Mouse (Mus musculus): Measurements from ENCODE around the gene Sv2c. TPM values are rescaled to one million over a fixed set of nuclear protein-coding genes. Genes with fewer than 3 reads are reported as not detected.
"Not testable (repeated sequence)": the region's sequence is repeated elsewhere in the genome, so short reads cannot be mapped to it uniquely, and the experiment has no call there.

Sv2c gene
- polyA plus RNA-seq, 1 experiment from 2014 or later: 1.2 TPM

DNA sequence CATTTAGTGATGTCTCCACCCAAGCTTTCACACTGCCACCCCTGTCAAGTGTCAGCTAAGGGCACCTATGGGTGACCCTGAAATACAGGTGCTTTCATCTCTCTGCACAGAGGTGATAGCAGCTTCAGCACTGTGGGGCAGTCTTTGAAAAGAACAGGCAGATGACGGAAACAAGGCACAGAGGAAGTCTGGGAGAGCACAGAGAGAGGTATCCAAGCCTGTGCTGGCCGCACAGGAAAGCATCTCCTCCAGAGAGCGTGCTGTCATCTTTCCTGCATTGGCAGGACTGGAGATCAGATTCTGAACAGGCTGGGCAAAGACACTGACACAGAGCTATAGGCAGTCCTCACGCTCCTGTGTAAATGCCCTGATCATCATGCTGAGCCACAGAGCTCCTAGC lies 41.4 kb downstream of the Sv2c start:
- H3K9me3 ChIP-seq (replicated peaks; ENCODE audit: control insufficient read depth, low read length): no peaks in the 10 kb centered on the region
- 59% methylated on average over 4 of the region's 4 CpGs for WGBS
- ATAC-seq (replicated peaks; ENCODE audit: extremely low read depth, insufficient read depth, low FRiP score): no peak
- H3K4me2 ChIP-seq (ENCODE audit: low read depth, low read length): no peak overlapping the region
- no peak overlapping the region for H3K9ac ChIP-seq (ENCODE audit: low read length)
- no peaks in the 10 kb centered on the region for H3K4me1 ChIP-seq (ENCODE audit: control insufficient read depth, insufficient read depth, low read length)
- H3K36me3 ChIP-seq (ENCODE audit: control insufficient read depth, insufficient read depth): no peaks in the 10 kb centered on the region
- H3K27me3 ChIP-seq (ENCODE audit: control insufficient read depth, insufficient read depth, low read length): no peaks in the 10 kb centered on the region
- no peak overlapping the region for H3K27ac ChIP-seq (ENCODE audit: low read length)
- H3K4me3 ChIP-seq (ENCODE audit: low read length): no peak overlapping the region

DNA sequence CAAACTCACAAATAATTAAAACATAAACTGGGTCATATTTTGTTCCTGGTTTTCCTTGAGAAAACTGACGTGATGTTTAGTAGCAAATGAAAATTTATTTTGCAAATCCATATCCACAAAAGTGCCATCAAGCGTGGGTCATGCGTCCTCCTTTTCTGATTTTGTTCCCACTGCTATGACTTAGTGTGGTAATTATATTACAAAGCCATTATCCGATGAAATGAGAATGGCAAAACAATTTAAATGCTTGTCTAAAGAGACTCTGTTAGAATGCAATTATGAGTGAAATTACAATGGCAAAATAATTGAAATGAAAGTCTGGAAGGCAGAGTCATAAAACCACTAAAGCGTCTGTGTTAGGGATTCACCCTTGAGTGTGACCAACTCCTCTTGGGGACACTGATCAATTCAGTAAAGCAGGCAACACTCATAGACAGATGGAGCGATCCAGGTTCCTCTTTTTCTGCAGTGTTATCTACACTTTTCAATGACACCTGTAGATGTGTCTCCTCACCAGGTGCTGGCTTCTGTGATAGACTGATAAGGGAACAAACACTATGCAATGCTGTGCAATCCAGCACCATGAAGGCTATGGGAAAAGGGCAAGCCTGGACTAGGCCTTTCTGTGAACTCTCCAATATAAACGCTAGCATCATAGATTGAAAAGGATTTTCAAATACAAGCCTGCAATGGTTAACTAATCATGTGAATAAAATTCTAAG lies 46.6 kb downstream of the Sv2c start:
- H3K4me3 ChIP-seq (ENCODE audit: low read length): no peak overlapping the region
- no peak overlapping the region for H3K4me2 ChIP-seq (ENCODE audit: low read depth, low read length)
- no peak for ATAC-seq (replicated peaks; ENCODE audit: extremely low read depth, insufficient read depth, low FRiP score)
- WGBS: 77% methylated on average over 7 of the region's 7 CpGs
- no peak overlapping the region for H3K27ac ChIP-seq (ENCODE audit: low read length)
- no peaks in the 10 kb centered on the region for H3K4me1 ChIP-seq (ENCODE audit: control insufficient read depth, insufficient read depth, low read length)
- no peaks in the 10 kb centered on the region for H3K9me3 ChIP-seq (replicated peaks; ENCODE audit: control insufficient read depth, low read length)
- no peaks in the 10 kb centered on the region for H3K27me3 ChIP-seq (ENCODE audit: control insufficient read depth, insufficient read depth, low read length)
- H3K36me3 ChIP-seq (ENCODE audit: control insufficient read depth, insufficient read depth): no peaks in the 10 kb centered on the region
- no peak overlapping the region for H3K9ac ChIP-seq (ENCODE audit: low read length)

DNA sequence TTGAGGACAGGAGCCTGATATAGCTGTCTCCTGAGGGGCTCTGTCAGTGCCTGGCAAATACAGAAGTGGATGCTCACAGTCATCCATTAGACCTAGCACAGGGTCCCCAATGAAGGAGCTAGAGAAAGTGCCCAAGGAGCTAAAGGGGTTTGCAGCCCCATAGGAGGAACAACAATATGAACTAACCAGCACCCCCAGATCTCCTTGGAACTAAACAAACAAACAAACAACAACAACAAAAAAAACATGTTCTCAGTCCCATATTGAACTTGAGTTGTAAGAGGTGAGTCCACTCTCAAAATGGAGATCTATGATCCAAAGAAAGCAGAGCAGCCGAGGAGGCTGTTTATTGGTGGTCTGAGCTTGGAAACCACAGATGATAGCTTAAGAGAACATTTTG lies 50.6 kb downstream of the Sv2c start, which contains the start of gene Gm17190:
TSS of gene Gm17190 (plus strand) at position 301 of the 400 bp plus-strand sequence.
- WGBS: 86% methylated on average over 1 of the region's 1 CpGs

DNA sequence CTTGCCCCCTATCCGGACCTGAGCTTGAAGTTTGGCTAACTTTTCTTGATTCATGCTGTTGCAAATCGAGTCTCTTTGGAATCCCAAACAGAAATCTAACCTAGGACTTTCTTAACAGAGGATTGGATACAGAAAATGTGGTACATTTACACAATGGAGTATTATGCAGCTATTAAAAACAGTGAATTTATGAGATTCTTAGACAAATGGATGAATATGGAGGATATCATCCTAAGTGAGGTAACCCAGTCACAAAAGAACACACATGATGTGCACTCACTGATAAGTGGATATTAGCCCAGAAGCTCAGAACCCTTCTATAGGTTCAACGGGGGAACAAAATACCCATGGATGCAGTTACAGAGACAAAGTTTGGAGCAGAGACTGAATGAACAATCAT lies 51.1 kb downstream of the Sv2c start, which contains the start of gene Gm20075:
TSS of gene Gm20075 (minus strand) at position 101 of the 400 bp plus-strand sequence.
- not testable (repeated sequence) for H3K36me3 ChIP-seq (ENCODE audit: control insufficient read depth, insufficient read depth); H3K4me3 ChIP-seq (ENCODE audit: low read length); H3K9ac ChIP-seq (ENCODE audit: low read length); H3K27me3 ChIP-seq (ENCODE audit: control insufficient read depth, insufficient read depth, low read length); ATAC-seq (replicated peaks; ENCODE audit: extremely low read depth, insufficient read depth, low FRiP score); H3K4me1 ChIP-seq (ENCODE audit: control insufficient read depth, insufficient read depth, low read length); H3K9me3 ChIP-seq (replicated peaks; ENCODE audit: control insufficient read depth, low read length); H3K4me2 ChIP-seq (ENCODE audit: low read depth, low read length); H3K27ac ChIP-seq (ENCODE audit: low read length)
- WGBS: 74% methylated on average over 3 of the region's 3 CpGs

More for the DNA sequence above, 50.6 kb downstream of the Sv2c start, which contains the start of gene Gm17190:
- H3K4me3 ChIP-seq (ENCODE audit: low read length); H3K9me3 ChIP-seq (replicated peaks; ENCODE audit: control insufficient read depth, low read length); ATAC-seq (replicated peaks; ENCODE audit: extremely low read depth, insufficient read depth, low FRiP score); H3K4me1 ChIP-seq (ENCODE audit: control insufficient read depth, insufficient read depth, low read length); H3K27me3 ChIP-seq (ENCODE audit: control insufficient read depth, insufficient read depth, low read length); H3K9ac ChIP-seq (ENCODE audit: low read length); H3K4me2 ChIP-seq (ENCODE audit: low read depth, low read length); H3K27ac ChIP-seq (ENCODE audit: low read length); H3K36me3 ChIP-seq (ENCODE audit: control insufficient read depth, insufficient read depth): not testable (repeated sequence)

DNA sequence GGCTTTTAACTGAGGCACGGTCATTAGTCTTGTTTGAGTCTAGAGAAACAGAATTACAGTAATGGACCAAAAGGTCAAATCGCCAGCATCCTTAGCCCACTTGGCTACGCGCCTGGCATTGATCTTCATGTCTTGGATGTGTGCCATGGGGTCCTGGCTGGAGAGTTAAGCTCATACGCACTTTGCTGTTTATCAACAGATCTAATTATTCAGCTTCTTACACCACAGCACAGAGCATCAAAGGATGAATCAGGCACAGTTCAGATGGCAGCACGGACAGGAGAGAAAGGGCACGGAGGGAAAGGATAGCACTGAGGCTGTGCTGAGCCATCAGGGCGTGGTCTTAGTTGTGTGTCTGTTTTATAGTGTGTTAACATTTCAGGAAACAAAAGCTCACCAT lies 58.8 kb downstream of the Sv2c start:
- Histone ChIP-seq H3K27me3 (ENCODE audit: control insufficient read depth, insufficient read depth, low read length) (no peaks in the 10 kb centered on the region), H3K4me1 (ENCODE audit: control insufficient read depth, insufficient read depth, low read length) (no peaks in the 10 kb centered on the region), H3K4me3 (ENCODE audit: low read length) (no peak overlapping the region), H3K36me3 (ENCODE audit: control insufficient read depth, insufficient read depth) (no peaks in the 10 kb centered on the region), H3K9me3 (replicated peaks; ENCODE audit: control insufficient read depth, low read length) (no peaks in the 10 kb centered on the region), H3K9ac (ENCODE audit: low read length) (no peak overlapping the region), H3K4me2 (ENCODE audit: low read depth, low read length) (no peak overlapping the region), H3K27ac (ENCODE audit: low read length) (no peak overlapping the region)
- no peak for ATAC-seq (replicated peaks; ENCODE audit: extremely low read depth, insufficient read depth, low FRiP score)
- WGBS: 62% methylated on average over 8 of the region's 8 CpGs

DNA sequence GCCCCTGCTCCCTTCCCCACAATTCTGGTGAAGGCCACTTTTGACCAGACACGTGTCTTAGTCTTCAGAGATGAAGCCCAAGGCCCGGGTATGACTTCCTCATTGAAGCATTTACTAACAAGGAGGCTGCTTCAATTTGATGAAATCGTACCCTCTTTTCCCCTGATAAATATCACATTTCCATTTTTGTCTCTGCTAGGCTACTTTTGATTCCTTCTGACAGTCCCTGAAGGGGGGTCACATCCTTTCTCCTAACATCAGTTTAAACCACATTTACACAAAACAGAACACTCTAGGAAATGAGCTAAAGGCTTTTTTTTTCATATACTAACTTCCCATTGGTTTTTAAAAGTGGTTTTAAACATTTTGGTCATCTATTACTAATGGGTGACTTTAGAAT lies 79.6 kb downstream of the Sv2c start:
- 85% methylated on average over 3 of the region's 3 CpGs for WGBS
- no peak overlapping the region for H3K27ac ChIP-seq (ENCODE audit: low read length)

DNA sequence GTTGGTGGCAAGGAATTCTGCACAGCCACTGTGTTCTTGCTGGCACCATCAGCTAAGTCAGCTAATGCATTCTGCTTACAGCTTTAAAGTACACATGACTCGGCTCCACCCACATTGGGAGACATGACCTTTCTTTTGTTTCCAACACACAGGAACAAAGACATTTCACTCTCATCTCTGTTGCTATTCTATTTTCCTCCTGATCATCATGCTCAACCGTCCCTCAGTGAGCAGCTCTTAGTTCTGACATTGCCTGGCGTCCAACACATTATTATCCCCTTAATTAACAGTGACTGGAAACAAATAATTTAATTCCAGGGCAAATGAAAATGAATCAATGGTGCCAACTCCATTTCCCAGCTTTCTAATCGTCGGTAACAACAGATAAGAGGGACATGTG lies 87.0 kb downstream of the Sv2c start:
- Histone ChIP-seq H3K4me3 (ENCODE audit: low read length) (no peak overlapping the region), H3K27me3 (ENCODE audit: control insufficient read depth, insufficient read depth, low read length) (no peaks in the 10 kb centered on the region), H3K4me1 (ENCODE audit: control insufficient read depth, insufficient read depth, low read length) (no peaks in the 10 kb centered on the region), H3K4me2 (ENCODE audit: low read depth, low read length) (no peak overlapping the region), H3K9ac (ENCODE audit: low read length) (no peak overlapping the region), H3K9me3 (replicated peaks; ENCODE audit: control insufficient read depth, low read length) (0 out of 2 replicates have a peak, but pooled peaks cover 3% of the 10 kb centered on the region), H3K36me3 (ENCODE audit: control insufficient read depth, insufficient read depth) (no peaks in the 10 kb centered on the region), H3K27ac (ENCODE audit: low read length) (no peak overlapping the region)
- 61% methylated on average over 5 of the region's 5 CpGs for WGBS
- ATAC-seq (replicated peaks; ENCODE audit: extremely low read depth, insufficient read depth, low FRiP score): no peak

More for the DNA sequence above, 79.6 kb downstream of the Sv2c start:
- no peak for ATAC-seq (replicated peaks; ENCODE audit: extremely low read depth, insufficient read depth, low FRiP score)
- Histone ChIP-seq H3K9me3 (replicated peaks; ENCODE audit: control insufficient read depth, low read length) (no peaks in the 10 kb centered on the region), H3K36me3 (ENCODE audit: control insufficient read depth, insufficient read depth) (no peaks in the 10 kb centered on the region), H3K4me3 (ENCODE audit: low read length) (no peak overlapping the region), H3K27me3 (ENCODE audit: control insufficient read depth, insufficient read depth, low read length) (no peaks in the 10 kb centered on the region), H3K4me2 (ENCODE audit: low read depth, low read length) (no peak overlapping the region), H3K4me1 (ENCODE audit: control insufficient read depth, insufficient read depth, low read length) (no peaks in the 10 kb centered on the region), H3K9ac (ENCODE audit: low read length) (no peak overlapping the region)

DNA sequence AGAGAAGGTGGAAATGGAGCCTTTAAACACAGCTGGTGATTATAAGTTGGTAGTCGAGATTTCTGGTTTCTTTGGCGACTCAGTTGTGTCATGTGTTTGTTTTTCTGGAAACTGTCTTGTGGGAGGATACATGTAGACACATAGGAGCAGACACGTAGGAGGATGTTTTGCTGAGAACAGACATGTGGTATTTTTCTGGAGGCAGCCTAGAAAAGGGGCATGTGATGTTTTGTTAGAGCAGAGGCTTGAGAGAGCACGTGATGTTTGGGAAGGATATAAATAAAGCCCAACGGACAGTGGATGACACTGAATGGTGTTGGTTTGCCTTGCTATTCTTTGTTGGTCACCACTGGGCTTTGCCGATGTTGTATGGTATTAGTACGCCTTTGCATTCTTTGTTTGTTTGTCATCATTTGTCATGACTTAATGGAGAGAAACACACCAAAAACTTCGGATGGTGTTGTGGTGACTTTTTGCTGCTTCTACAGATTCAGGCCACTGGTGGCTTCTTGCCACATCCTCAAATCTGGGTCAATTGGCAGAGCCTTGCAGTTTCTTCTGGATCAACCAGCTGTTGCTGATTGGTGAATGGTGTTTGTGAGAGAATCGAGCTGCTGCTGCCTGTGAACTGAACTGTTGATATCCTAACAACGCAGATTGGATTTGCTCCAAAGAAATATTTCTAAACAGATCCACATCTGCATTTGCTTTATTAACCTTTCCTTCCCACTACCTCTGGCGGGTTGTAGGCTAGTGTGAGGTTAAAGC lies 91.9 kb downstream of the Sv2c start:
- H3K27me3 ChIP-seq (ENCODE audit: control insufficient read depth, insufficient read depth, low read length): no peaks in the 10 kb centered on the region
- H3K4me2 ChIP-seq (ENCODE audit: low read depth, low read length): no peak overlapping the region
- H3K27ac ChIP-seq (ENCODE audit: low read length): no peak overlapping the region
- no peaks in the 10 kb centered on the region for H3K36me3 ChIP-seq (ENCODE audit: control insufficient read depth, insufficient read depth)
- 66% methylated on average over 11 of the region's 11 CpGs for WGBS
- no peak overlapping the region for H3K9ac ChIP-seq (ENCODE audit: low read length)
- H3K9me3 ChIP-seq (replicated peaks; ENCODE audit: control insufficient read depth, low read length): 0 out of 2 replicates have a peak, but pooled peaks cover 3% of the 10 kb centered on the region
- no peaks in the 10 kb centered on the region for H3K4me1 ChIP-seq (ENCODE audit: control insufficient read depth, insufficient read depth, low read length)
- H3K4me3 ChIP-seq (ENCODE audit: low read length): no peak overlapping the region
- ATAC-seq (replicated peaks; ENCODE audit: extremely low read depth, insufficient read depth, low FRiP score): no peak

DNA sequence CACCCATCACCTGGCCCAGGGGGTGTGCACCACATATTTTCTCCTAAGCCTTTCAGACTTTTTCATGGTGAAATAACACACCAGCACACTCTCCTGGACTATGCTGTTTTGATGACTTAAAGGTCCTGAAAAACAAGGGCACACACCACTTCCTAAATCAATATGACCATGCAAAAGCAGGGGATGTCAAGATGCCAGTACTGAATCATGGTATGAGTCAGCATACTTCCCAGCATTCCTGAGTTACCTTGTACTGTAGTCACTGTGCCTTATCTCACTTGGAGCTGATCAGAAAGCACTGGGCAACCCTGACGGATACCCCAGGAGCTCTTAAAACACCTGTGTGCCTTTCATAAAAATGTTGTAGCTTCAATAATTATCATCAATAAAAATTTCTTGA lies 92.8 kb downstream of the Sv2c start:
- H3K36me3 ChIP-seq (ENCODE audit: control insufficient read depth, insufficient read depth): no peaks in the 10 kb centered on the region
- ATAC-seq (replicated peaks; ENCODE audit: extremely low read depth, insufficient read depth, low FRiP score): no peak
- no peak overlapping the region for H3K9ac ChIP-seq (ENCODE audit: low read length)
- H3K4me2 ChIP-seq (ENCODE audit: low read depth, low read length): no peak overlapping the region
- H3K9me3 ChIP-seq (replicated peaks; ENCODE audit: control insufficient read depth, low read length): 0 out of 2 replicates have a peak, but pooled peaks cover 3% of the 10 kb centered on the region
- no peaks in the 10 kb centered on the region for H3K4me1 ChIP-seq (ENCODE audit: control insufficient read depth, insufficient read depth, low read length)
- WGBS: 36% methylated on average over 1 of the region's 1 CpGs
- no peaks in the 10 kb centered on the region for H3K27me3 ChIP-seq (ENCODE audit: control insufficient read depth, insufficient read depth, low read length)
- H3K4me3 ChIP-seq (ENCODE audit: low read length): no peak overlapping the region
- H3K27ac ChIP-seq (ENCODE audit: low read length): no peak overlapping the region
